Mouse (Mus musculus) skeletal muscle tissue, postnatal 0 days (tissue): ENCODE data around the gene Polrmt. TPM values are rescaled to one million over a fixed set of nuclear protein-coding genes. Genes with fewer than 3 reads are reported as not detected.

ENCODE experiments used
- polyA plus RNA-seq: library from polyadenylated mRNA; unstranded; fragments of >200 nt; fragmentation: Nextera tagmentation; extraction: Ambion mirVana; gene quantifications from 2 replicates; pipeline ENCODE4 v1.2.1, GENCODE M21; 2015

Polrmt gene
- 22.6 and 26.4 TPM in 2 replicates for polyA plus RNA-seq

DNA sequence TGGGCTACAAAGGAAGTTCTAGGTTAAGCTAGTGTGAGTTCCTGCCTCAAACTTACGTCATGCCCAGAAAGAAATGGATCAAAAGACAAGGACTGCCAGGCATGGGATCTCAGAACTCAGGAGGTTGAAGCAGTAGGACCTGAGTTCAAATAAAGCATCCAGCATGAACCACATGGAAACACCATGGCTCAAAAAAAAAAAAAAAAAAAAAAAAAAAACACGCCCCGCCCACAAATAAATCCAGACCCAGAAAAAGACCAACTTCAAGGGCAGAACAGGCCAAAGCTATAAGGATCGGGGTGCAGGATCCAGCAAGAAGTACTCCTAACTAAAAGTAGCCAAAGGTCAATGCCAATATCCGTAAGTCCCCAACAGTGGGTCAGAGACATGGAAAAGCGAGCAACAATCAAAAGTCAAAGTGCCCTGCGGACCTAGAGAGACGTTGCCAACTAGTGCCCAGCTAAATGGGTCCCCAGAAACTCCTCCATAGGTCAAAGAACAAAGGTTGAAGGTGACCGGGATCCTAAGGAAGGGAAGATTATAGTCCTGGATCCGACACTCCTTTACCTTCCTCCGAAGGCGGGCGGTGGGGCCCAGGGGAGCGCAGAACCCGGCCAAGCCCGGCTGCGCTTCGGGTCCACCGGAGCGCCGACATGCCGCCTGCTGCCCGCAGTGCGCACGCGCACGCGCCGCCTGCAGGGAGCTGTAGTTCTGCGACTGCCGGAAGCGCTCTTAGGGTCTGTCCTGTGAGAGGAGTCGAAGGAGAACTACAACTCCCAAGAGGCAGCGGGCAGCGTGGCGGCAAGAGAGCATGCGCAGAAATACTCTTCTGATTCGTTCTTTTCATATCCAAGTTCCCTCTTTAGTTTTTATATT, at the start of gene Polrmt:
TSS of gene Polrmt (minus strand) at position 684 of the 876 bp plus-strand sequence.

DNA sequence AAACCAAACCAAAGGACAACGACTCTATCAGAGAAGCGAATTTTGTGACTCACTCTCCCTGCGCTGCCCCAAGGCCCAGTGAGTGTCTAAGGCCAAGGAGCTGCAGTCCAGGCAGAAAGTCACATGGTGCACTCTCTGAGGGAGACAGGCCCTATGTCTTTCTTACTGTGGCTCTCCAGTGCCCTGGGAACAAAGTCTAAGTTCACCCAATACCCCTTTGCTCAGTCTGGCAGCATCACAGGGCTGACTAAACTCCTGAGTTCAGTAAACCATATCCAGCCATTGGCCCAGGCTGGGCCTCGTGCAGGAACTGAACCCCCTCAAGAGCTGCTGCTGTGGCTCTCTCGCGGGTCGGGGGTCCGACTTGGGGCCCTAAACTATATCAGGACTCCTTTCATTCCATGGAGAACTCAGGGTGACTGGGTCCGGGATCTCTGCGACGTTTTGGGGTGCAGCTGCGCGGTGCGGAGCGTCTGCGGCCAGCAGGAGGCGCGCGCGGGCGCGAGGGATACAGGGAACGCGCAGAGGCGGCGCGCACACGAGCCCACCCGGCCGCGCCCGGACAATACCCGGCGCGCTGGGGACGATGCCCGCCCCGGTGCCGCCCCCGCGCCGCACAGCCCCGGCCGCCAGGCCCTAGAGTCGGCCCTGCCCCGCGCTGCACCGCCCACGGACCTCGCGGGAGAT, 46.8 kb upstream of the Polrmt start, which contains the start of gene Palm:
TSS of gene Palm (plus strand) at position 522 of the 687 bp plus-strand sequence.

GRCm38 (mm10) chr10:79790861-79791260, 44.5 kb upstream of the Polrmt start, which contains the start of gene Prss57:
Gene Prss57, minus strand, starts transcription at chr10:79790961.

DNA sequence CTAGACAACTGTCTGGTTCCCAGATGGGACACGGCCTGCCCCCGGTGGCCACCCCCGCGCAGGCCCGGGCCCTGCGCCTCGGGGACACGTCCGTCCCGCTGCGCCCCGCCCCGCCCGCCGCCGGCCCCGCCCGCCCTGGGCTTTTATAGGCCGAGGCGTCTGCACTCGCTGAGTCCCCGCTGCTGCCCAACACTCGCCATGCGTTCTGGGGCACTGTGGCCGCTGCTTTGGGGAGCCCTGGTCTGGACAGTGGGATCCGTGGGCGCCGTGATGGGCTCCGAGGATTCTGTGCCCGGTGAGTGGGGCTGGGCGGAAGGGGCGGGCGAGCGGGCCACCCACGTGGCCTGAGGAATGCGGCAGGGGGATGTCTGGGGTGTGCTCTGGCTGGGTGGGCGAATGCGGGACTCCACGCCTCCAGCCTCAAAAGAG, 30.7 kb upstream of the Polrmt start, which contains the start of gene Fstl3:
TSS of gene Fstl3 (plus strand) at position 170 of the 429 bp plus-strand sequence.

GRCm38 (mm10) chr10:79766508-79767325, 20.3 kb upstream of the Polrmt start, which contains the start of gene Rnf126:
Gene Rnf126, minus strand, starts transcription at chr10:79766952.

DNA sequence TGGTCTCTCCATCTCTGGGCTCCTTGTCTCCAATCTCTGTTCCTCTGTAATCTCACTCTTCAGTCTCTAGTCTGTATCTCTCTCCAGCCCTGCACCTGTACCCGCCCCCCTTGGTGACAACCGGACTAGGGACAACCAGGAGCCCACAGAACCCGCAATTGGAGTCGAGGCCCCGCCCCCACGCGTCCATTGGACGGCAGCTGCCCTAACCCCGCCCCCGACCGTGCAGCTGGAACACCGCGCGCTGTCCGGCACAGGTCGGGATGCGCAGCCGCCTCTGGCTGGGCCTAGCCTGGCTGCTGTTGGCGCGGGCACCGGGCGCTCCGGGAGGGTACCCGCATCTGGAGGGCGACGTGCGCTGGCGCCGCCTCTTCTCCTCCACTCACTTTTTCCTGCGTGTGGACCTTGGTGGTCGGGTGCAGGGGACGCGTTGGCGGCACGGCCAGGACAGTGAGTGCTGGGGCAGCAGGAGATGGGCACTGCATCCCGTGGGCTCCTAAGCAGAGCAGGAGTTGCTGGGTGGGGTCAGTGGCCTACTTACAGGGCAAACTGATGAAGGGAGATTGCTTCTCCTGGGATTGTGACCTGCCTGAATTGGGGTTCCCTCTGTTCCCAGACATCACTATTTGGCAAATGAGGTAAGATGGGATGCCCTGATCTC, 8.6 kb upstream of the Polrmt start, which contains the start of gene Fgf22:
TSS of gene Fgf22 (plus strand) at position 221 of the 661 bp plus-strand sequence.

GRCm38 (mm10) chr10:79716254-79716987, 30.0 kb downstream of the Polrmt start, which contains the start of gene Hcn2:
Gene Hcn2, plus strand, starts transcription at chr10:79716634.

GRCm38 (mm10) chr10:79704065-79704969, 42.1 kb downstream of the Polrmt start, which contains the start of gene Bsg:
Gene Bsg, plus strand, starts transcription at chr10:79704491.

GRCm38 (mm10) chr10:79688720-79689119, 57.7 kb downstream of the Polrmt start, which contains the start of gene Gzmm:
Gene Gzmm, plus strand, starts transcription at chr10:79689020.

Other genes starting within 250 kb of the Polrmt start
- 2.2 and 3.5 TPM in 2 replicates for gene Plpp2, start 212.8 kb downstream of the Polrmt start, polyA plus RNA-seq
- gene Mier2, start 191.4 kb downstream of the Polrmt start, polyA plus RNA-seq, result 20.8 and 20.9 TPM in 2 replicates
- gene Theg, start 159.2 kb downstream of the Polrmt start, polyA plus RNA-seq, result not detected in 2 replicates
- gene C2cd4c, start 132.6 kb downstream of the Polrmt start, polyA plus RNA-seq, result not detected in 2 replicates
- 1.3 and 1.8 TPM in 2 replicates for gene Shc2, start 108.7 kb downstream of the Polrmt start, polyA plus RNA-seq
- 0.13 TPM in 1 of 2 replicates, not detected in the other for gene Odf3l2, start 100.8 kb downstream of the Polrmt start, polyA plus RNA-seq
- gene Madcam1, start 82.0 kb downstream of the Polrmt start, polyA plus RNA-seq, result 0.77 and 1.5 TPM in 2 replicates
- 36.8 and 43.0 TPM in 2 replicates for gene Tpgs1, start 77.2 kb downstream of the Polrmt start, polyA plus RNA-seq
- gene Cdc34, start 64.4 kb downstream of the Polrmt start, polyA plus RNA-seq, result 329 and 340 TPM in 2 replicates
- 0.26 and 0.43 TPM in 2 replicates for gene Gzmm, start 57.6 kb downstream of the Polrmt start, polyA plus RNA-seq
- gene Bsg, start 42.1 kb downstream of the Polrmt start, polyA plus RNA-seq, result 614 and 720 TPM in 2 replicates
- gene Hcn2, start 29.9 kb downstream of the Polrmt start, polyA plus RNA-seq, result 0.04 and 0.10 TPM in 2 replicates
- 0.14 and 0.51 TPM in 2 replicates for gene Fgf22, start 8.5 kb upstream of the Polrmt start, polyA plus RNA-seq
- gene Rnf126, start 20.4 kb upstream of the Polrmt start, polyA plus RNA-seq, result 58.3 and 61.0 TPM in 2 replicates
- gene Fstl3, start 30.7 kb upstream of the Polrmt start, polyA plus RNA-seq, result 3.3 and 3.8 TPM in 2 replicates
- gene Prss57, start 44.4 kb upstream of the Polrmt start, polyA plus RNA-seq, result not detected in 2 replicates
- 22.3 and 27.1 TPM in 2 replicates for gene Palm, start 47.0 kb upstream of the Polrmt start, polyA plus RNA-seq
- not detected in 2 replicates for gene Misp, start 74.4 kb upstream of the Polrmt start, polyA plus RNA-seq
- 49.8 and 68.7 TPM in 2 replicates for gene Ptbp1, start 107.8 kb upstream of the Polrmt start, polyA plus RNA-seq
- 0.76 and 0.79 TPM in 2 replicates for gene Prtn3, start 127.9 kb upstream of the Polrmt start, polyA plus RNA-seq
- gene Plppr3, start 128.1 kb upstream of the Polrmt start, polyA plus RNA-seq, result 1.9 TPM in 2 replicates
- gene Elane, start 139.7 kb upstream of the Polrmt start, polyA plus RNA-seq, result 0.24 and 1.7 TPM in 2 replicates
- 53.1 and 1,890 TPM in 2 replicates for gene Cfd, start 144.3 kb upstream of the Polrmt start, polyA plus RNA-seq
- 22.4 and 23.7 TPM in 2 replicates for gene Med16, start 162.3 kb upstream of the Polrmt start, polyA plus RNA-seq
- gene Gm26602, start 164.3 kb upstream of the Polrmt start, polyA plus RNA-seq, result 15.9 TPM in 1 of 2 replicates, not detected in the other
- 0.36 and 0.54 TPM in 2 replicates for gene Kiss1r, start 170.4 kb upstream of the Polrmt start, polyA plus RNA-seq
- 89.9 and 90.5 TPM in 2 replicates for gene R3hdm4, start 174.6 kb upstream of the Polrmt start, polyA plus RNA-seq
- gene Arid3a, start 180.5 kb upstream of the Polrmt start, polyA plus RNA-seq, result 0.69 and 2.1 TPM in 2 replicates
- gene Wdr18, start 213.6 kb upstream of the Polrmt start, polyA plus RNA-seq, result 55.1 and 61.1 TPM in 2 replicates
- gene Grin3b, start 224.1 kb upstream of the Polrmt start, polyA plus RNA-seq, result 0.32 and 0.43 TPM in 2 replicates
- gene Tmem259, start 237.7 kb upstream of the Polrmt start, polyA plus RNA-seq, result 23.1 and 23.6 TPM in 2 replicates
- 44.5 and 55.3 TPM in 2 replicates for gene Cnn2, start 242.0 kb upstream of the Polrmt start, polyA plus RNA-seq
- gene Abca7, start 249.9 kb upstream of the Polrmt start, polyA plus RNA-seq, result 1.5 TPM in 2 replicates